Mouse (Mus musculus) liver, adult (tissue): ENCODE data around the gene Rab3gap1.

Experiments
- GATA4 ChIP-seq: IDR thresholded peaks from 2 replicates; pipeline ENCODE4 v1.6.1; 2014; ENCODE audit warnings: mild to moderate bottlenecking, low read length; ENCODE audit not compliant: insufficient replicate concordance

Rab3gap1 gene

GRCm38 (mm10) chr1:127868300-127869261, at the start of gene Rab3gap1:
Rab3gap1 (plus strand) TSS chr1:127868773.
- TF ChIP-seq GATA4 = no peak; the same call in 1 of the 2 replicates

GRCm38 (mm10) chr1:127827325-127827724, 41.2 kb upstream of the Rab3gap1 start:
- no peak for TF ChIP-seq GATA4

- no peak for TF ChIP-seq GATA4
Measured at GRCm38 (mm10) chr1:127830215-127830921, 38.2 kb upstream of the Rab3gap1 start.

GRCm38 (mm10) chr1:127833714-127834113, 34.9 kb upstream of the Rab3gap1 start:
- TF ChIP-seq GATA4 = no peak

- TF ChIP-seq GATA4 = no peak
Measured at GRCm38 (mm10) chr1:127834202-127834601, 34.4 kb upstream of the Rab3gap1 start.

GRCm38 (mm10) chr1:127836619-127837018, 32.0 kb upstream of the Rab3gap1 start:
- no peak for TF ChIP-seq GATA4

- no peak for TF ChIP-seq GATA4
Measured at GRCm38 (mm10) chr1:127838602-127839001, 30.0 kb upstream of the Rab3gap1 start.

- TF ChIP-seq GATA4 = no peak
Measured at GRCm38 (mm10) chr1:127845472-127845871, 23.1 kb upstream of the Rab3gap1 start.

- no peak for TF ChIP-seq GATA4
Measured at GRCm38 (mm10) chr1:127850075-127850610, 18.4 kb upstream of the Rab3gap1 start.

- TF ChIP-seq GATA4 = no peak
Measured at GRCm38 (mm10) chr1:127854486-127855222, 13.9 kb upstream of the Rab3gap1 start, which contains the start of gene Map3k19. Map3k19 (minus strand) TSS chr1:127855031.

- TF ChIP-seq GATA4 = no peak
Measured at GRCm38 (mm10) chr1:127858945-127859648, 9.5 kb upstream of the Rab3gap1 start.

- no peak for TF ChIP-seq GATA4
Measured at GRCm38 (mm10) chr1:127859799-127860400, 8.7 kb upstream of the Rab3gap1 start.

- no peak for TF ChIP-seq GATA4
Measured at GRCm38 (mm10) chr1:127860492-127860891, 8.1 kb upstream of the Rab3gap1 start.

GRCm38 (mm10) chr1:127861900-127862299, 6.7 kb upstream of the Rab3gap1 start:
- no peak for TF ChIP-seq GATA4
